Mouse (Mus musculus): Measurements from ENCODE around the gene Gm20825.
"Not testable (repeated sequence)": the region's sequence is repeated elsewhere in the genome, so short reads cannot be mapped to it uniquely, and the experiment has no call there.

The Gm20825 gene

GRCm38 (mm10) chrY:8071407-8071806 lies at the start of gene Gm20825:
Gm20825 (minus strand) TSS chrY:8071507.
- not testable (repeated sequence) for DNase-seq (ENCODE audit: low read depth)
